Mouse (Mus musculus) embryonic facial prominence, embryonic 15.5 days (tissue): Measurements from ENCODE around the gene Inpp4b. TPM values are rescaled to one million over a fixed set of nuclear protein-coding genes. Genes with fewer than 3 reads are reported as not detected.

Experiments
- ATAC-seq: fragments of 200-750 bp; cut with Nextera tagmentation; 2 replicates; pipeline ENCODE4 v1.8.0; 2017; ENCODE audit warnings: low read depth, moderate TSS enrichment; ENCODE audit not compliant: insufficient number of reproducible peaks, low FRiP score, low TSS enrichment
- H3K27ac ChIP-seq: fragments of 300-500 bp; sonication (generic); replicated peaks from 2 replicates; pipeline ENCODE4 v1.5.1; 2015; ENCODE audit warnings: mild to moderate bottlenecking, inconsistent platforms
- H3K27me3 ChIP-seq: fragments of 300-500 bp; sonication (generic); 2 replicates; pipeline ENCODE4 v1.6.1; 2015; ENCODE audit warnings: inconsistent platforms
- H3K36me3 ChIP-seq: fragments of 300-500 bp; sonication (generic); 2 replicates; pipeline ENCODE4 v1.6.1; 2015; ENCODE audit warnings: mild to moderate bottlenecking, inconsistent platforms
- H3K4me1 ChIP-seq: fragments of 300-500 bp; sonication (generic); 2 replicates; pipeline ENCODE4 v1.6.1; 2015; ENCODE audit warnings: inconsistent platforms
- H3K4me2 ChIP-seq: fragments of 300-500 bp; sonication (generic); replicated peaks from 2 replicates; pipeline ENCODE4 v1.6.1; 2015; ENCODE audit warnings: mild to moderate bottlenecking, inconsistent platforms
- H3K4me3 ChIP-seq: fragments of 300-500 bp; sonication (generic); replicated peaks from 2 replicates; pipeline ENCODE4 v1.5.1; 2015; ENCODE audit warnings: mild to moderate bottlenecking, inconsistent platforms
- H3K9ac ChIP-seq: fragments of 300-500 bp; sonication (generic); 2 replicates; pipeline ENCODE4 v1.6.1; 2015; ENCODE audit warnings: inconsistent platforms
- H3K9me3 ChIP-seq: fragments of 300-500 bp; sonication (generic); replicated peaks from 2 replicates; pipeline ENCODE4 v1.6.1; 2016; ENCODE audit warnings: inconsistent platforms
- WGBS: fragments of 180-500 bp; shearing (Covaris S2); methylation state at CpG from one replicate; pipeline ENCODE4 v1.1.7; 2015; 5-methylcytosine and 5-hydroxymethylcytosine counted together
- polyA plus RNA-seq: library from polyadenylated mRNA; unstranded; fragments of >200 nt; fragmentation: Nextera tagmentation; extraction: Ambion mirVana; gene quantifications from 2 replicates; pipeline ENCODE4 v1.2.1, GENCODE M21; 2015

The Inpp4b gene
- polyA plus RNA-seq, 1 experiment from 2014 or later, result 19.6 TPM

GRCm38 (mm10) chr8:82104560-82104959 is 762.2 kb downstream of the Inpp4b start:
- no peaks in the 10 kb centered on the region for H3K4me1 ChIP-seq
- no peak overlapping the region for H3K4me3 ChIP-seq
- no peaks in the 10 kb centered on the region for H3K9me3 ChIP-seq
- H3K36me3 ChIP-seq, result no peaks in the 10 kb centered on the region
- H3K27me3 ChIP-seq, result no peaks in the 10 kb centered on the region
- H3K27ac ChIP-seq, result no peak overlapping the region
- no peak overlapping the region for H3K9ac ChIP-seq
- H3K4me2 ChIP-seq, result no peak overlapping the region
- ATAC-seq, result no peak

GRCm38 (mm10) chr8:82106131-82106530 is 763.8 kb downstream of the Inpp4b start:
- WGBS, result 30% methylated on average over 3 of the region's 3 CpGs
- H3K27ac ChIP-seq, result no peak overlapping the region
- H3K9me3 ChIP-seq, result no peaks in the 10 kb centered on the region
- no peaks in the 10 kb centered on the region for H3K4me1 ChIP-seq
- no peaks in the 10 kb centered on the region for H3K36me3 ChIP-seq
- H3K4me3 ChIP-seq, result no peak overlapping the region
- no peak overlapping the region for H3K4me2 ChIP-seq
- ATAC-seq, result no peak
- H3K27me3 ChIP-seq, result no peaks in the 10 kb centered on the region
- H3K9ac ChIP-seq, result no peak overlapping the region

GRCm38 (mm10) chr8:82150272-82150671 is 807.9 kb downstream of the Inpp4b start:
- no peak overlapping the region for H3K4me3 ChIP-seq
- ATAC-seq, result no peak
- H3K4me2 ChIP-seq, result no peak overlapping the region
- no peaks in the 10 kb centered on the region for H3K4me1 ChIP-seq
- no peak overlapping the region for H3K9ac ChIP-seq
- no peaks in the 10 kb centered on the region for H3K9me3 ChIP-seq
- H3K27ac ChIP-seq, result no peak overlapping the region
- H3K27me3 ChIP-seq, result no peaks in the 10 kb centered on the region
- H3K36me3 ChIP-seq, result no peaks in the 10 kb centered on the region

- ATAC-seq, result no peak
- no peaks in the 10 kb centered on the region for H3K36me3 ChIP-seq
- H3K9ac ChIP-seq, result no peak overlapping the region
- 97% methylated on average over 1 of the region's 1 CpGs for WGBS
- no peak overlapping the region for H3K4me2 ChIP-seq
- no peak overlapping the region for H3K27ac ChIP-seq
- no peaks in the 10 kb centered on the region for H3K4me1 ChIP-seq
- H3K4me3 ChIP-seq, result no peak overlapping the region
- H3K9me3 ChIP-seq, result no peaks in the 10 kb centered on the region
- H3K27me3 ChIP-seq, result no peaks in the 10 kb centered on the region
These were observed 815.6 kb downstream of the Inpp4b start for GRCm38 (mm10) chr8:82157928-82158327.
